Mouse (Mus musculus): ENCODE measurements around the gene Rsg1.

DNA sequence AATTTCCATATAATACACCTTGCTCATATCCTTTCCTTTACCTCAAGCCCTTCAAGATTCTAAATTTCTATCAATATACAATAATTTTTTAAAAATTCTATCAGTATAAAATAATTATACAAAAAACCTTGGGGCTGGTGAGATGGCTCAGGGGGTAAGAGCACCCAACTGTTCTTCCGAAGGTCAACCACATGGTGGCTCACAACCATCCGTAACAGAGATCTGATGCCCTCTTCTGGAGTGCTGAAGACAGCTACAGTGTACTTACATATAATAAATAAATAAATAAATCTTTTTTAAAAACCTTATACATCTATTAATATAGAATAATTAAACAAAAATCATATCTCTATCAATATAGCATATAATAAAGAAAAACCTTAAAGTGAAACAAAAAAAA, 8.1 kb downstream of the Rsg1 start:
- TF ChIP-seq TAL1 (IDR thresholded peaks at IDR 0.05; ENCODE audit: low read length) (no peak), GATA1 (IDR thresholded peaks at IDR 0.05; ENCODE audit: low read length) (no peak)

All from erythroblast, embryonic 14.5 days (primary cell).